Mouse (Mus musculus) CH12.LX (cell line): ENCODE measurements around the gene Nid2. TPM values are rescaled to one million over a fixed set of nuclear protein-coding genes. Genes with fewer than 3 reads are reported as not detected.

Experiments
- DNase-seq: peaks from one replicate; pipeline ENCODE4 v3.0.0-alpha.2; 2013; ENCODE audit errors: extremely low read depth
- H3K27ac ChIP-seq: 2 replicates; pipeline ENCODE4 v1.5.1; 2012; ENCODE audit warnings: low read depth, mild to moderate bottlenecking, control low read depth, moderate library complexity; ENCODE audit not compliant: insufficient read depth
- H3K27me3 ChIP-seq: replicated peaks from 2 replicates; pipeline ENCODE3; 2012; ENCODE audit warnings: inconsistent platforms
- H3K36me3 ChIP-seq, 2 experiments: replicated peaks in 1 of 2; 2 replicates each; pipeline versions ENCODE3 to v1.6.1; 2012; ENCODE audit warnings: inconsistent platforms in 1 of 2, low read length in 1 of 2, mild to moderate bottlenecking in 1 of 2, mixed read lengths in 1 of 2, moderate library complexity in 1 of 2; ENCODE audit not compliant: control insufficient read depth in 1 of 2, insufficient read depth in 1 of 2
- H3K4me1 ChIP-seq, 2 experiments: 2 replicates each; pipeline ENCODE4 v1.6.1; 2012; ENCODE audit warnings: inconsistent platforms in 1 of 2, moderate library complexity in 1 of 2; ENCODE audit not compliant: insufficient read depth in 2 of 2, control insufficient read depth in 1 of 2
- H3K4me2 ChIP-seq: 2 replicates; pipeline ENCODE4 v1.6.1; 2012; ENCODE audit warnings: low read depth, mild to moderate bottlenecking, control low read depth; ENCODE audit not compliant: poor library complexity, insufficient read depth, severe bottlenecking
- H3K4me3 ChIP-seq, 3 experiments: fragments of 150-350 bp in 1 of 3; sonication (generic) in 1 of 3; replicated peaks in 1 of 3; 2 replicates each; pipeline versions ENCODE3 to v1.5.1; 2011 to 2012; ENCODE audit warnings: low read depth in 2 of 3, low read length in 2 of 3, mild to moderate bottlenecking in 2 of 3, moderate library complexity in 2 of 3, control low read depth in 1 of 3, improper control_type of control experiment in 1 of 3, inconsistent platforms in 1 of 3, mixed read lengths in 1 of 3; ENCODE audit not compliant: poor library complexity in 1 of 3
- H3K79me2 ChIP-seq: replicated peaks from 2 replicates; pipeline ENCODE4 v1.6.1; 2012; ENCODE audit warnings: mild to moderate bottlenecking, moderate library complexity; ENCODE audit not compliant: control insufficient read depth, poor library complexity, insufficient read depth, severe bottlenecking; ENCODE audit errors: extremely low read depth
- H3K9ac ChIP-seq: 2 replicates; pipeline ENCODE4 v1.6.1; 2012; ENCODE audit warnings: low read depth, mild to moderate bottlenecking, control low read depth, moderate library complexity; ENCODE audit not compliant: insufficient read depth
- H3K9me3 ChIP-seq: replicated peaks from 2 replicates; pipeline ENCODE3; 2012; ENCODE audit warnings: low read length, inconsistent platforms, mixed read lengths
- CHD1 ChIP-seq: IDR thresholded peaks from 2 replicates; pipeline ENCODE4 v1.6.1; 2012; ENCODE audit warnings: low read depth, low read length, improper control_type of control experiment, inconsistent platforms
- CHD2 ChIP-seq: IDR thresholded peaks from 2 replicates; pipeline ENCODE4 v1.6.1; 2011; ENCODE audit warnings: low read length, improper control_type of control experiment
- CTCF ChIP-seq, 2 experiments: IDR thresholded peaks in 1 of 2; conservative IDR thresholded peaks in 1 of 2; 2 replicates each; pipeline ENCODE4 v1.5.1; 2011 to 2012; ENCODE audit warnings: low read depth in 2 of 2, low read length in 2 of 2, improper control_type of control experiment in 1 of 2, inconsistent platforms in 1 of 2, mild to moderate bottlenecking in 1 of 2, moderate library complexity in 1 of 2
- ELF1 ChIP-seq: IDR thresholded peaks from 2 replicates; pipeline ENCODE4 v1.6.1; 2014; ENCODE audit warnings: low read depth, mild to moderate bottlenecking, inconsistent platforms, low read length, improper control_type of control experiment
- EP300 ChIP-seq: IDR thresholded peaks from 2 replicates; pipeline ENCODE4 v1.6.1; 2011; ENCODE audit warnings: low read length, improper control_type of control experiment
- GABPA ChIP-seq: IDR thresholded peaks from 2 replicates; pipeline ENCODE4 v1.6.1; 2012; ENCODE audit warnings: low read depth, low read length, improper control_type of control experiment, inconsistent platforms; ENCODE audit not compliant: insufficient replicate concordance
- HCFC1 ChIP-seq: IDR thresholded peaks from 2 replicates; pipeline ENCODE4 v1.6.1; 2012; ENCODE audit warnings: low read depth, mild to moderate bottlenecking, inconsistent platforms, low read length, improper control_type of control experiment
- JUND ChIP-seq: conservative IDR thresholded peaks from 2 replicates; pipeline ENCODE4 v1.6.1; 2011; ENCODE audit warnings: low read depth, low read length, improper control_type of control experiment
- KAT2A ChIP-seq: IDR thresholded peaks from 2 replicates; pipeline ENCODE4 v1.6.1; 2012; ENCODE audit warnings: low read length, improper control_type of control experiment, inconsistent platforms; ENCODE audit not compliant: insufficient replicate concordance
- MAFK ChIP-seq: IDR thresholded peaks from 2 replicates; pipeline ENCODE4 v1.6.1; 2011; ENCODE audit warnings: low read length, improper control_type of control experiment; ENCODE audit not compliant: insufficient replicate concordance
- MAX ChIP-seq: IDR thresholded peaks from 2 replicates; pipeline ENCODE4 v1.6.1; 2011; ENCODE audit warnings: low read length, improper control_type of control experiment
- MEF2A ChIP-seq: IDR thresholded peaks from 2 replicates; pipeline ENCODE4 v1.6.1; 2014; ENCODE audit warnings: low read depth, mild to moderate bottlenecking, inconsistent platforms, low read length, improper control_type of control experiment, borderline replicate concordance
- MXI1 ChIP-seq: IDR thresholded peaks from 2 replicates; pipeline ENCODE4 v1.6.1; 2011; ENCODE audit warnings: mild to moderate bottlenecking, low read depth, low read length, improper control_type of control experiment
- NELFE ChIP-seq: IDR thresholded peaks from 2 replicates; pipeline ENCODE4 v1.6.1; 2011; ENCODE audit warnings: low read depth, low read length, improper control_type of control experiment
- NRF1 ChIP-seq: IDR thresholded peaks from 2 replicates; pipeline ENCODE4 v1.6.1; 2014; ENCODE audit warnings: low read depth, mild to moderate bottlenecking, inconsistent platforms, low read length, improper control_type of control experiment, moderate library complexity
- POLR2A ChIP-seq: IDR thresholded peaks from 2 replicates; pipeline ENCODE4 v1.6.1; 2011; ENCODE audit warnings: low read depth, mild to moderate bottlenecking, improper control_type of control experiment, low read length
- RAD21 ChIP-seq: IDR thresholded peaks from 2 replicates; pipeline ENCODE4 v1.6.1; 2011; ENCODE audit warnings: low read depth, mild to moderate bottlenecking, low read length, improper control_type of control experiment, moderate library complexity
- SIN3A ChIP-seq: IDR thresholded peaks from 2 replicates; pipeline ENCODE4 v1.6.1; 2012; ENCODE audit warnings: low read length, improper control_type of control experiment, inconsistent platforms
- SMC3 ChIP-seq: IDR thresholded peaks from 2 replicates; pipeline ENCODE4 v1.6.1; 2011; ENCODE audit warnings: low read depth, low read length, improper control_type of control experiment
- TBP ChIP-seq: conservative IDR thresholded peaks from 2 replicates; pipeline ENCODE4 v1.6.1; 2011; ENCODE audit warnings: low read depth, low read length, improper control_type of control experiment
- USF1 ChIP-seq: IDR thresholded peaks from 2 replicates; pipeline ENCODE4 v1.6.1; 2014; ENCODE audit warnings: low read depth, mild to moderate bottlenecking, inconsistent platforms, low read length, improper control_type of control experiment
- ZC3H11A ChIP-seq: IDR thresholded peaks from 2 replicates; pipeline ENCODE4 v1.6.1; 2012; ENCODE audit warnings: low read depth, mild to moderate bottlenecking, inconsistent platforms, low read length, improper control_type of control experiment
- ZKSCAN1 ChIP-seq: IDR thresholded peaks from 2 replicates; pipeline ENCODE4 v1.6.1; 2012; ENCODE audit warnings: low read depth, inconsistent platforms, low read length, improper control_type of control experiment, borderline replicate concordance
- ZNF384 ChIP-seq: IDR thresholded peaks from 2 replicates; pipeline ENCODE4 v1.6.1; 2012; ENCODE audit warnings: low read depth, low read length, improper control_type of control experiment, inconsistent platforms
- dilution Hi-C: fragments of 300-500 bp; cut with MboI; formaldehyde crosslinking; loops from 2 replicates; pipeline ENCODE4 v1.14.3; 2020; ENCODE audit warnings: low sequenced_read_pairs; ENCODE audit not compliant: extremely low pct_unique_long_range_greater_than_20kb, extremely low pct_ligation_motif_present
- in situ Hi-C: fragments of 300-500 bp; cut with MboI; formaldehyde crosslinking; loops from 3 replicates; pipeline ENCODE4 v1.14.3; 2019; ENCODE audit warnings: low sequenced_read_pairs, low pct_ligation_motif_present, low pct_unique_long_range_greater_than_20kb, mixed read lengths
- polyA plus RNA-seq: library from polyadenylated mRNA; unstranded; fragments of >175 nt; gene quantifications from 2 replicates; pipeline ENCODE4 v1.2.1, GENCODE M21; 2012; ENCODE audit warnings: low read depth; ENCODE audit not compliant: insufficient read length
- total RNA-seq, 2 experiments: library from RNA; depleted of rRNA; stranded (reverse); fragments of 300-350 nt in 1 of 2; fragments of >200 nt in 1 of 2; gene quantifications; 2 replicates each; pipeline ENCODE4 v1.2.3; 2012 to 2014

The Nid2 gene
- total and polyA plus RNA-seq, 3 experiments = 0.58 to 2.1 (median 1.3) TPM

- no peak for DNase-seq
- in situ Hi-C loops (no loop called here), dilution Hi-C loops (no loop called here)
- H3K9ac ChIP-seq = no peak overlapping the region
- H3K9me3 ChIP-seq = peaks cover 5% of the 10 kb centered on the region
- H3K27ac ChIP-seq = no peak overlapping the region
- no peaks in the 10 kb centered on the region for H3K79me2 ChIP-seq
- H3K4me1 ChIP-seq = peaks cover 3 to 19% of the 10 kb centered on the region in 2 experiments
- no peaks in the 10 kb centered on the region for H3K36me3 ChIP-seq
- no peak overlapping the region for H3K4me3 ChIP-seq
- H3K4me2 ChIP-seq = no peak overlapping the region
- no peaks in the 10 kb centered on the region for H3K27me3 ChIP-seq
- TF ChIP-seq KAT2A = no peak
- peak; percentile 38 for TF ChIP-seq SMC3
- TF ChIP-seq MEF2A = no peak
- no peak for TF ChIP-seq MXI1
- no peak for TF ChIP-seq ZKSCAN1
- TF ChIP-seq NRF1 = no peak
- no peak for TF ChIP-seq MAX
- TF ChIP-seq RAD21 = peak; percentile 11
- TF ChIP-seq MAFK = no peak
- TF ChIP-seq CTCF (conservative IDR thresholded peaks at IDR 0.05 in 1 of 2, IDR thresholded peaks at IDR 0.05 in 1 of 2; ENCODE audit: low read depth in 2 of 2, low read length in 2 of 2) = peak in 1 of 2 experiments; percentile 48; a peak in 2 of 4 replicates
- TF ChIP-seq CHD2 = no peak
These were observed 108.0 kb downstream of the Nid2 start for GRCm38 (mm10) chr14:19858808-19859776.

GRCm38 (mm10) chr14:19860281-19860680 is 109.2 kb downstream of the Nid2 start:
- no peaks in the 10 kb centered on the region for H3K36me3 ChIP-seq
- TF ChIP-seq ZNF384 (no peak), ELF1 (no peak), GABPA (no peak), CHD2 (no peak), CHD1 (no peak), POLR2A (no peak), RAD21 (no peak), EP300 (no peak), NELFE (no peak), NRF1 (no peak), SIN3A (no peak), MAFK (no peak), HCFC1 (no peak), MXI1 (no peak), JUND (no peak), USF1 (no peak), TBP (no peak), ZKSCAN1 (no peak), ZC3H11A (no peak)
- no peak for DNase-seq
- no peaks in the 10 kb centered on the region for H3K27me3 ChIP-seq
- no peaks in the 10 kb centered on the region for H3K79me2 ChIP-seq
- H3K9me3 ChIP-seq = peaks cover 5% of the 10 kb centered on the region
- H3K4me3 ChIP-seq = no peak overlapping the region
- H3K4me2 ChIP-seq = no peak overlapping the region
- in situ Hi-C loops = no loop called here
- dilution Hi-C loops = no loop called here
- no peak overlapping the region for H3K27ac ChIP-seq
- H3K9ac ChIP-seq = no peak overlapping the region
- H3K4me1 ChIP-seq = peaks cover 3 to 19% of the 10 kb centered on the region in 2 experiments
